Mouse (Mus musculus) testis, adult 2 months (tissue): ENCODE results near the gene Ppp1cc. TPM values are rescaled to one million over a fixed set of nuclear protein-coding genes. Genes with fewer than 3 reads are reported as not detected.
"Not testable (repeated sequence)": the region's sequence is repeated elsewhere in the genome, so short reads cannot be mapped to it uniquely, and the experiment has no call there.

Experiments
- H3K27ac ChIP-seq: fragments of 200-500 bp; 2 replicates; pipeline ENCODE4 v1.5.1; 2012; ENCODE audit warnings: low read depth, low read length; ENCODE audit not compliant: control insufficient read depth, insufficient read depth
- H3K27me3 ChIP-seq: fragments of 200-500 bp; 2 replicates; pipeline ENCODE4 v1.6.1; 2012; ENCODE audit warnings: mild to moderate bottlenecking, low read length, moderate library complexity; ENCODE audit not compliant: control insufficient read depth, insufficient read depth
- H3K36me3 ChIP-seq: fragments of 200-500 bp; 2 replicates; pipeline ENCODE4 v1.6.1; 2012; ENCODE audit warnings: mild to moderate bottlenecking, low read length; ENCODE audit not compliant: control insufficient read depth, insufficient read depth
- H3K4me1 ChIP-seq: fragments of 200-500 bp; 2 replicates; pipeline ENCODE4 v1.6.1; 2012; ENCODE audit warnings: low read length; ENCODE audit not compliant: control insufficient read depth, insufficient read depth
- H3K4me3 ChIP-seq: fragments of 200-500 bp; 2 replicates; pipeline ENCODE4 v1.5.1; 2012; ENCODE audit warnings: low read depth, mild to moderate bottlenecking, low read length, moderate library complexity, mixed read lengths; ENCODE audit not compliant: control insufficient read depth
- CTCF ChIP-seq: fragments of 200-500 bp; IDR thresholded peaks from 2 replicates; pipeline ENCODE4 v1.5.1; 2012; ENCODE audit warnings: low read depth, mild to moderate bottlenecking, inconsistent platforms, low read length, moderate library complexity; ENCODE audit not compliant: control insufficient read depth, insufficient read depth, insufficient replicate concordance
- POLR2A ChIP-seq: fragments of 200-500 bp; IDR thresholded peaks from 2 replicates; pipeline ENCODE4 v1.6.1; 2012; ENCODE audit warnings: low read depth, mild to moderate bottlenecking, inconsistent platforms, low read length, moderate library complexity; ENCODE audit not compliant: control insufficient read depth
- polyA plus RNA-seq: library from polyadenylated mRNA; depleted of rRNA; stranded (reverse); fragments of >200 nt; gene quantifications from 2 replicates; pipeline ENCODE4 v1.2.3, GENCODE M21; 2012

Ppp1cc gene
- polyA plus RNA-seq, 1 experiment = 524 TPM

DNA sequence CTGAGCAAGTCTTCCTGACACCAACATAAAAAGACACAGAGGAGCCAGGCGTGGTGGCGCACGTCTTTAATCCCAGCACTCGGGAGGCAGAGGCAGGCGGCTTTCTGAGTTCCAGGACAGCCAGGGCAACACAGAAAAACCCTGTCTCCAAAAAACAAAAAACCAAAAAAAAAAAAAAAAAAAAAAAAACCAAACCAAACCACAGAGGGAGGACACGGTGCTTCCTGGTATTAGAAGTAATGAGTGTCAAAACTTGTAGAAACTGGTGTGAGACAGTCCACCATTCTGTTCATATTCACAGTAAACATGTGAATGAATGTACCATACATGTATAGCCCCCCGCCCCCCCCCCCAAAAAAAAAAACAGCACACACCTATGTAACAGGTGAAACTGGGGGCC is 17.9 kb downstream of the Ppp1cc start:
- no peak for TF ChIP-seq POLR2A
- no peak for TF ChIP-seq CTCF
- H3K36me3 ChIP-seq = peaks cover 3% of the 10 kb centered on the region; the same call in 1 of the 2 replicates
- H3K27ac ChIP-seq = no peak overlapping the region

GRCm38 (mm10) chr5:122176398-122176797 is 18.3 kb downstream of the Ppp1cc start:
- TF ChIP-seq CTCF (no peak; the same call in 1 of the 2 replicates), POLR2A (no peak)
- Histone ChIP-seq H3K27ac (no peak overlapping the region), H3K4me1 (no peaks in the 10 kb centered on the region), H3K4me3 (no peak overlapping the region), H3K27me3 (no peaks in the 10 kb centered on the region), H3K36me3 (peaks cover 3% of the 10 kb centered on the region; the same call in 1 of the 2 replicates)

More for the DNA sequence above, 17.9 kb downstream of the Ppp1cc start:
- H3K4me1 ChIP-seq = no peaks in the 10 kb centered on the region; the same call in 1 of the 2 replicates
- H3K4me3 ChIP-seq = no peak overlapping the region
- H3K27me3 ChIP-seq = no peaks in the 10 kb centered on the region

GRCm38 (mm10) chr5:122179665-122180064 is 21.6 kb downstream of the Ppp1cc start:
- no peaks in the 10 kb centered on the region for H3K4me1 ChIP-seq
- H3K36me3 ChIP-seq = no peaks in the 10 kb centered on the region
- no peaks in the 10 kb centered on the region for H3K27me3 ChIP-seq
- TF ChIP-seq CTCF (no peak), POLR2A (no peak)
- H3K4me3 ChIP-seq = no peak overlapping the region
- no peak overlapping the region for H3K27ac ChIP-seq

DNA sequence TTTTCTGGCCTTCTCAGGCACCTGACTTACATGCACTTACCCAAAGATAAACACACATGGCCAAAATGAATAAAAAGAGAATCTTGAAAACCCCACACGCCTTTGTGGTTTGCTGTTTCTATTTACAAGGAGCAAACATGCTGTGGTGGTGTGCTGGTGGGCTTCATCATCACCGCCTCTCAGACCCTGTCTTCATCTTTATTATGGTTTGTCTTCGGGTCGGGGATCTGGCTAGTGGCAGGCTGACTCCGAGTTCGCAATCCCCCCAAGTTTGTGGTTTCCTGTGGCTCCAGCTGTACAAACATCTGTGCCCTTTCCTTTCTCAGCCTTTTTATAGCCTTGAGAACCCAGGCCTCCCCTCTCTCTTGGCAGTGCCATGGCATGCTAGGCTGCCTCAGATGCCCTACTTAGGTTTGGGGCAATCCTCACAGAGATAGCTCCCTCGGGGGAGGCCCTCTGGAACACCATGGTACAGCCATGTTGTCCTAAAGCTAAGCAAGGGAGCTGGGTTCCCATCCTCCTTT is 26.3 kb downstream of the Ppp1cc start:
- Histone ChIP-seq H3K27me3 (no peaks in the 10 kb centered on the region), H3K4me3 (no peak overlapping the region)
- no peak for TF ChIP-seq CTCF
- TF ChIP-seq POLR2A = no peak

GRCm38 (mm10) chr5:122184858-122185257 is 26.8 kb downstream of the Ppp1cc start:
- not testable (repeated sequence) for H3K27me3 ChIP-seq, H3K27ac ChIP-seq, H3K36me3 ChIP-seq, H3K4me1 ChIP-seq, H3K4me3 ChIP-seq

More for the DNA sequence above, 26.3 kb downstream of the Ppp1cc start:
- no peaks in the 10 kb centered on the region for H3K36me3 ChIP-seq
- H3K27ac ChIP-seq = no peak overlapping the region
- no peaks in the 10 kb centered on the region for H3K4me1 ChIP-seq

- Histone ChIP-seq H3K4me1 (no peaks in the 10 kb centered on the region), H3K27ac (no peak overlapping the region), H3K27me3 (no peaks in the 10 kb centered on the region), H3K4me3 (no peak overlapping the region), H3K36me3 (no peaks in the 10 kb centered on the region)
- TF ChIP-seq CTCF (no peak), POLR2A (no peak)
These were observed 31.0 kb downstream of the Ppp1cc start for GRCm38 (mm10) chr5:122189115-122189514.

DNA sequence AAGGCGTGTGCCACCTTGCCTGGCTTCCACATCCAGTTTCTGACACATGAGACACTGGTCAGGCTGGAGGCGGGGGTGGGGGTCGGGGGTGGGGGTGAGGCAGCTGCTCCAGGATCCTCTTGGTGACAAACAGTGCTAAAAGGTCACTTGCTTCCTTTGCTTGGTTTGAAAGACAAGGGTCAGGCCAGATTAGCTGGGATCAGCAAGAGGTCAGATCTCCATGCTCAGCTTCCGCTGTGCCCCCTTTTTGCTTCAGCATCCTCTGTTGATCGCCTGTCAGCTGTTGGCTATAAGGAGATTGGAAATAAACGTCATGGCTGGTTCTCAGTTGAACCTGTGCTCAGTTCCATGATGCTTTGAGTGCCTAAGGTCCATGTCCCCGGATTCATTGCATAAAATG is 32.4 kb downstream of the Ppp1cc start:
- H3K27ac ChIP-seq = no peak overlapping the region

GRCm38 (mm10) chr5:122191269-122192063 is 33.4 kb downstream of the Ppp1cc start:
- Histone ChIP-seq H3K4me1 (no peaks in the 10 kb centered on the region), H3K27ac (no peak overlapping the region), H3K4me3 (no peak overlapping the region), H3K36me3 (no peaks in the 10 kb centered on the region), H3K27me3 (no peaks in the 10 kb centered on the region)
- TF ChIP-seq CTCF (no peak), POLR2A (no peak)

More for the DNA sequence above, 32.4 kb downstream of the Ppp1cc start:
- Histone ChIP-seq H3K36me3 (no peaks in the 10 kb centered on the region), H3K4me3 (no peak overlapping the region), H3K4me1 (no peaks in the 10 kb centered on the region), H3K27me3 (no peaks in the 10 kb centered on the region)
- TF ChIP-seq CTCF = no peak
- no peak for TF ChIP-seq POLR2A
